Mouse (Mus musculus) erythroblast, embryonic 14.5 days (primary cell): ENCODE data around the gene Ap1s1. TPM values are rescaled to one million over a fixed set of nuclear protein-coding genes. Genes with fewer than 3 reads are reported as not detected.

Experiments used
- H3K27me3 ChIP-seq: 2 replicates; pipeline ENCODE4 v1.6.1; 2012; ENCODE audit warnings: inconsistent platforms; ENCODE audit not compliant: control insufficient read depth
- H3K36me3 ChIP-seq: 2 replicates; pipeline ENCODE4 v1.6.1; 2012; ENCODE audit warnings: mild to moderate bottlenecking, inconsistent platforms; ENCODE audit not compliant: control insufficient read depth
- H3K4me1 ChIP-seq: 2 replicates; pipeline ENCODE4 v1.6.1; 2012; ENCODE audit warnings: inconsistent platforms; ENCODE audit not compliant: control insufficient read depth
- H3K4me3 ChIP-seq: replicated peaks from 2 replicates; pipeline ENCODE3; 2012; ENCODE audit warnings: moderate library complexity, mild to moderate bottlenecking, inconsistent platforms
- H3K9me3 ChIP-seq: 2 replicates; pipeline ENCODE4 v1.6.1; 2012; ENCODE audit warnings: low read length, inconsistent platforms, mixed read lengths; ENCODE audit not compliant: control insufficient read depth
- GATA1 ChIP-seq: IDR thresholded peaks from 2 replicates; pipeline ENCODE4 v1.6.1; 2012; ENCODE audit warnings: low read length, inconsistent platforms, mixed read lengths
- TAL1 ChIP-seq: IDR thresholded peaks from 3 replicates; pipeline ENCODE4 v1.6.1; 2012; ENCODE audit warnings: low read length, inconsistent platforms, mixed read lengths
- polyA plus RNA-seq: library from polyadenylated mRNA; stranded (reverse); fragments of >175 nt; gene quantifications from 2 replicates; pipeline ENCODE4 v1.2.3, GENCODE M21; 2012

Gene Ap1s1
- polyA plus RNA-seq, 1 experiment = 12.6 TPM

DNA sequence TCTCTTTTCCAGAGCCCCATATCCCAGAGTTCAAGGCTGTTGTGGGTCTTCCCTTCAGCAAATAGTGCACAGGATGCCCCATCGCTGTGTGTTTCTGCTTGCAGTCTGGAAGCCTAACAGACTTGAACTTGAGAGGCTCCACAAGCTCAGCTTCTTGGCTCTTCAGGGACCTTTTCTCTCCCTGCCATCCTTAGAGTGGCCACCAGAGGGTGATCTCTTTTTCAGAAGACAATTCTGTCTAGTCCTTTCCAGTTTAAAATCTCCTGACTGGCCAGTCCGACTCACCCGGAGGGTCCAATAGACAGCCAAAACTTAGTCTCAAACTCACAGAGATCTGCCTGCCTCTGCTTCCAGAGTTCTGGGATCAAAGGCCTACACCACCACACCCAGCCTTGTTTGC is 35.9 kb downstream of the Ap1s1 start:
- H3K4me1 ChIP-seq = no peaks in the 10 kb centered on the region
- no peaks in the 10 kb centered on the region for H3K36me3 ChIP-seq
- H3K27me3 ChIP-seq = peaks cover 16% of the 10 kb centered on the region
- peaks cover 4% of the 10 kb centered on the region for H3K9me3 ChIP-seq
- TF ChIP-seq TAL1 (no peak), GATA1 (no peak)
- no peak overlapping the region for H3K4me3 ChIP-seq

- Histone ChIP-seq H3K4me1 (no peaks in the 10 kb centered on the region), H3K9me3 (no peaks in the 10 kb centered on the region), H3K4me3 (no peak overlapping the region), H3K27me3 (peaks cover 16% of the 10 kb centered on the region), H3K36me3 (no peaks in the 10 kb centered on the region)
- TF ChIP-seq TAL1 = no peak
- TF ChIP-seq GATA1 = no peak
These were observed 38.7 kb downstream of the Ap1s1 start for GRCm38 (mm10) chr5:137007276-137007675.

- no peak for TF ChIP-seq GATA1
- TF ChIP-seq TAL1 = no peak
- H3K4me3 ChIP-seq = no peak overlapping the region
These were observed 45.3 kb downstream of the Ap1s1 start for GRCm38 (mm10) chr5:137000612-137001011.

GRCm38 (mm10) chr5:136999449-136999848 is 46.5 kb downstream of the Ap1s1 start:
- TF ChIP-seq TAL1 = no peak
- no peak for TF ChIP-seq GATA1

More at GRCm38 (mm10) chr5:137000612-137001011, 45.3 kb downstream of the Ap1s1 start:
- H3K9me3 ChIP-seq = no peaks in the 10 kb centered on the region
- no peaks in the 10 kb centered on the region for H3K27me3 ChIP-seq
- H3K4me1 ChIP-seq = peaks cover 18% of the 10 kb centered on the region
- peaks cover 5% of the 10 kb centered on the region for H3K36me3 ChIP-seq

DNA sequence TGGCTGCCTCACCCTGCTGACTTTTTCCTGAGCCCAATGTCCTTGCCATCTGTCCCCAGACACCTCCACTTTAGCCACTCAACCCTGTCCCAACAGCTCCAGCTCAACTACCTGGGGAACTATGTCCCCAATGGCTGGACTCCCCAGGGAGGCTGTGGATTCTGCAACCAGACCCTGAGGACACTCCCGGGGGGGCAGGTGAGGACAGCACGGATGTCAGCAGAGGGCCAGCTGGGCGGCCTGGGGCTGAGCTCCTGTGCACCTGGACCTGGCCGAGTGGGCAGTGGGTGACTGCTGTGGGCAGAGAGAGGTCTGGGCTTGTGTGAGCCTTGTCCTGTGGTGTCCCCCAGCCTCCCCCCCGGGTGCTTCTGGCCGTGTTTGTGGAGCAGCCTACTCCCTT is 56.1 kb downstream of the Ap1s1 start:
- Histone ChIP-seq H3K4me3 (no peak overlapping the region), H3K27me3 (no peaks in the 10 kb centered on the region), H3K9me3 (no peaks in the 10 kb centered on the region), H3K36me3 (peaks cover 62% of the 10 kb centered on the region), H3K4me1 (peaks cover 38% of the 10 kb centered on the region)
- TF ChIP-seq TAL1 (no peak), GATA1 (no peak)

More at GRCm38 (mm10) chr5:136999449-136999848, 46.5 kb downstream of the Ap1s1 start:
- no peaks in the 10 kb centered on the region for H3K27me3 ChIP-seq
- no peak overlapping the region for H3K4me3 ChIP-seq
- H3K36me3 ChIP-seq = peaks cover 16% of the 10 kb centered on the region
- H3K4me1 ChIP-seq = peaks cover 18% of the 10 kb centered on the region
- H3K9me3 ChIP-seq = no peaks in the 10 kb centered on the region

DNA sequence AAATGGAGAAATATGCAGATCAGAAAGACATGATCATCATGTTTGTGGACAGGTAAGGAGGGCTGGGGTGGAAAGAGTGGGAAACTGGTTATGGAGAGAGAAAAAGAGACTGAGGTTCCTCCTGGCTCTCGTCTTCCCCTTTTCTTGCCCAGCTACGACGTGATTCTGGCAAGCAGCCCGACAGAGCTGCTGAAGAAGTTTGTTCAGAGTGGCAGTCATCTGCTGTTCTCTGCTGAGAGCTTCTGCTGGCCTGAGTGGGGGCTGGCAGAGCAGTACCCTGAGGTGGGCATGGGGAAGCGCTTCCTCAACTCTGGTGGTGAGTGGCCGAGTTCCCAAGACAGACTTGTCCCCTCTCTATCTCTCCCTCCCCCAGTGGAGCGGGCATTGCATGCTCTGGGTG is 57.5 kb downstream of the Ap1s1 start:
- no peaks in the 10 kb centered on the region for H3K27me3 ChIP-seq
- H3K9me3 ChIP-seq = no peaks in the 10 kb centered on the region
- H3K36me3 ChIP-seq = peaks cover 61% of the 10 kb centered on the region
- TF ChIP-seq GATA1 (no peak), TAL1 (no peak)
- peak overlapping the region; percentile 72 for H3K4me3 ChIP-seq
- peaks cover 41% of the 10 kb centered on the region for H3K4me1 ChIP-seq

- peaks cover 42% of the 10 kb centered on the region for H3K4me1 ChIP-seq
- H3K27me3 ChIP-seq = no peaks in the 10 kb centered on the region
- TF ChIP-seq GATA1 = no peak
- no peak for TF ChIP-seq TAL1
- peaks cover 59% of the 10 kb centered on the region for H3K36me3 ChIP-seq
- peak within 1 kb of the TSS; percentile 72 for H3K4me3 ChIP-seq
- no peaks in the 10 kb centered on the region for H3K9me3 ChIP-seq
These were observed 58.0 kb downstream of the Ap1s1 start, which contains the start of gene Znhit1 for GRCm38 (mm10) chr5:136987934-136988271. Znhit1 (minus strand) TSS chr5:136988021.

DNA sequence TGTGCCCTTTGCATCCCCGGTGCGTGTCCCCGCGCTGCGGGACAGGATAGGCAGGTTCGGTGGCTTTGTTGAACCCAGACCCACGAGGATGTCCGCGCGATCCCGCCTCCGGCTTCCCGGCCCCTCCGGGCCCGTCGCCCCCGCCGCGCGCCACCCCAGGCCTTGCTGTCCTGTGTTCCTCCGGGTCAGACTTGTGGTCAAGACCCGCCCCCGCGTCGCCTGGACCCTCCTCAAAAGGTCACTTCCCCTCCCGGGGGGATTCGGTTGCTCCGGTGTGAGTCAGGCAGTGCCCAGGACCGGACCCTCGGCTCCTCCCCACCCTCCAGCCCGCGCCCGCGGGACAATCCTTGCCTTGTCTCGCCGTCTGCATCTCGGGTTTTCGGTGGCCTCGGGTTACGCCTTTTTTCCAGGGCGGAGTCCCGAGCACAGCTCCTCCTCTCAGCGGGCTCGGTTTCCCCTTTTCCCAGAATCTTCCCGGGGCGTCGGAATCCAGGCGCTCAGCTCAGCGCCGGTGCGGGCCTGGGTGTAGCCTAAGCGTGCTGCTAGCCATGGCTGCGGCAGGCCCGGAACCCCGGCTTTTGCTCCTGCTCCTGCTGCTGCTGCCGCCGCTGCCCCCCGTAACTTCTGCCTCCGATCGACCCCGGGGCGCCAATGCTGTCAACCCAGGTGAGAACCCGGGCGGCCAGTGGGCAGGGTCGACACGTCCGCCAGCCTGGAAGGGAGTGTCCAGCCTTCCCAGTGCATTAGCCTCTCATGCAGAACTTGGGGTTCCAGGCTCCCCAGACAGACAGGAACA is 58.6 kb downstream of the Ap1s1 start:
- H3K36me3 ChIP-seq = peaks cover 56% of the 10 kb centered on the region
- H3K9me3 ChIP-seq = no peaks in the 10 kb centered on the region
- peak overlapping the region; percentile 72 for H3K4me3 ChIP-seq
- no peak for TF ChIP-seq TAL1
- TF ChIP-seq GATA1 = no peak
- H3K4me1 ChIP-seq = peaks cover 42% of the 10 kb centered on the region
- no peaks in the 10 kb centered on the region for H3K27me3 ChIP-seq

DNA sequence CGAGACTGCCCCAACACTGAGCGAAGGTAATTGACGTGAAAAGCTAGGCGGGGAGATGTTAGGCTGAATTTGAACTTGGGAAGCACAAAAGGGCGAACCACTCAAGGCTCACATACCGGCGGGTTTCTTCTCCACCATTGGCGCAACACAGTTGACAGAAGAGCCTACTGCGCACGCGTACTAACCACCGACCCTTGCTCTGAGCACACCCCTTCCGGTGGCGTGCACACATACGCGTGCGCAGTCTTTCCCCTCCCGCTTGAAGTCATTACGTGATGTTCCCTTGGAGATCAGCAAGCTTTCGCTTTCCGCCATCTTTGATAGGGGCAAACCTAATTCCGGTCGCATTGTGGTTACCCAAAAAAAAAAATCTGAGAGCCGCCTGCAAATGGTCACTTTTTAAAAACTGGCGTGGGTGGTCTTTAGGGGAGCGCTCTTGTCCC is 59.2 kb downstream of the Ap1s1 start, which contains the start of gene Plod3:
Plod3 (plus strand) TSS at position 325 of the 443 bp plus-strand sequence.
- Histone ChIP-seq H3K27me3 (no peaks in the 10 kb centered on the region), H3K4me3 (peak within 1 kb of the TSS; percentile 72), H3K9me3 (no peaks in the 10 kb centered on the region), H3K4me1 (peaks cover 42% of the 10 kb centered on the region), H3K36me3 (peaks cover 56% of the 10 kb centered on the region)
- TF ChIP-seq TAL1 (no peak), GATA1 (no peak)

Other genes starting within 250 kb of the Ap1s1 start
- 0.02 TPM in 2 replicates for gene Col26a1, start 162.9 kb downstream of the Ap1s1 start, polyA plus RNA-seq
- 0.02 and 0.24 TPM in 2 replicates for gene Ift22, start 138.0 kb downstream of the Ap1s1 start, polyA plus RNA-seq
- 325 and 364 TPM in 2 replicates for gene Fis1, start 92.9 kb downstream of the Ap1s1 start, polyA plus RNA-seq
- gene Cldn15, start 79.5 kb downstream of the Ap1s1 start, polyA plus RNA-seq = 0.03 and 0.04 TPM in 2 replicates
- 1.8 and 3.6 TPM in 2 replicates for gene Plod3, start 59.1 kb downstream of the Ap1s1 start, polyA plus RNA-seq
- 55.9 and 77.3 TPM in 2 replicates for gene Znhit1, start 58.1 kb downstream of the Ap1s1 start, polyA plus RNA-seq
- 0.10 and 0.17 TPM in 2 replicates for gene Vgf, start 19.7 kb downstream of the Ap1s1 start, polyA plus RNA-seq
- gene Serpine1, start 26.1 kb upstream of the Ap1s1 start, polyA plus RNA-seq = not detected in 2 replicates
- gene Trim56, start 70.1 kb upstream of the Ap1s1 start, polyA plus RNA-seq = 3.3 and 3.5 TPM in 2 replicates
- gene Muc3, start 103.2 kb upstream of the Ap1s1 start, polyA plus RNA-seq = not detected in 2 replicates
- gene Muc3a, start 166.3 kb upstream of the Ap1s1 start, polyA plus RNA-seq = not detected in 2 replicates
- 29.5 and 30.9 TPM in 2 replicates for gene Ache, start 241.4 kb upstream of the Ap1s1 start, polyA plus RNA-seq
- gene Ufsp1, start 248.5 kb upstream of the Ap1s1 start, polyA plus RNA-seq = 14.1 and 16.4 TPM in 2 replicates